Mouse (Mus musculus) retina, postnatal 7 days (tissue): ENCODE measurements at regions not wholly inside any gene's neighbourhood (a gene's known extent, or its start where the extent isn't known, plus 50 kb on each side); places are given as distances from the start of the nearest gene placed in this dataset.

Source experiments
- DNase-seq: peaks from one replicate; pipeline ENCODE4 v3.0.0-alpha.2; 2012; ENCODE audit warnings: low read depth, low spot score

DNA sequence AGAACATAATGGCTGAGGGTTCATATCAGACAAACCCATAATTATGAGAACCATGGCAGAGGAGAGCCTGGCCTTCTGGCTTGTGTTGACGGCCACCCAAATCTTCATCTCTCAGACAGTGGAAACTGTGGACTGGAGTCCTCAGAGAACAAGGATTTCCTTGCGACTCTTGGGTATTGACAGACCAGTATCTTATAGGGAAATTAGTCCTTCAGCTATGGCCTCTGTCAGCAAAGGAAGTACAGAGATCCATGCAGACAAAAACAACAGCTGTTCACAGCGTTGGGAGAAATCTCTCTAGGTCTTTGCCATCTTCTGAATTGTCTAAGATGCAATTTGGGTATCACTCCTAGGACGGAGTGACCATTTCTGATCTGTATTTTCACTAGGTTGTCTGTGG is 53.0 kb upstream of the Prickle1 start:
- DNase-seq = no peak

DNA sequence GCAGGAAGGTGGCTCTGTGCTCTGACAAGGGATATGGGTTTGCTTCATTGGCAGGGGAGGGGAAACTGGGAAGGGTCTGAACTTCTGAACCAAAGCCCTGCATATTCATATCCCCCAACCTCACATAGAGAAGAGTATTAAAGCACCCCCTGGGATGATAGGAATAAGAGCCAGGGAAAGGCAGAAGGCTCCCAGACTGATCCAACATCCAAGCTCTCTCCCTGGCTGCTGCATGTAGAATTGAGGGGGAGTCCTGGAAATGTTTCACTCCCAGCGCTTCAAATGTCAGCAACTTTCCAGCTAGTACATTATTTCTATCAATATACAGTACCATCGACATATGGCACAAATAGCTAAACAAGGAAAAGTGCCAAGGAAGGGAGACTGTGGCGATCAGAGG is 51.1 kb upstream of the Prickle1 start:
- DNase-seq = no peak

DNA sequence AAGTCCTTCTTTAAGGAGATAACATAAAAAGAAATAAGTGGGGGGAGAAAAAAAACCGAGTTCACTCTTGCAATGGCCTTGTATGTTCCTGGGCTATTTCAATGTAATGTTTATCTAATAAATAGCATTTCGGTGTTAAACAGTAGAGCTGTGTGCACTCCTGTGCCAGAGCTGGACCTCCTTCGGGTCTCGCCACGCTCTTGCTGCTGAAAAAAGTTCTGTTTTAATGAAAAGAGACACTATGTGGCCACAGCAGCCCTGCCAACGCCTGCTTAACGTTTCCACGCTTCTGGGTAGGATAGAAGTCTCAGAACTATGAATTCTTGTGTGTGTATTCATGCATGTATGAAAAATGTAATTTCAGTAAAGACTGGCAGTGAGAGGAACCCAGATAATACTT is 50.3 kb upstream of the Prickle1 start:
- no peak for DNase-seq
